Mouse (Mus musculus) v-Abl transformed pro-B cells (cell line): ENCODE data around the gene Phactr4.

Experiments used
- in situ Hi-C, 2 experiments: fragments of 400-800 bp; cut with MboI; formaldehyde crosslinking; loops; one replicate each; pipeline ENCODE4 v1.15.1; 2025; ENCODE audit not compliant: unreplicated experiment in 2 of 2

Phactr4 gene

DNA sequence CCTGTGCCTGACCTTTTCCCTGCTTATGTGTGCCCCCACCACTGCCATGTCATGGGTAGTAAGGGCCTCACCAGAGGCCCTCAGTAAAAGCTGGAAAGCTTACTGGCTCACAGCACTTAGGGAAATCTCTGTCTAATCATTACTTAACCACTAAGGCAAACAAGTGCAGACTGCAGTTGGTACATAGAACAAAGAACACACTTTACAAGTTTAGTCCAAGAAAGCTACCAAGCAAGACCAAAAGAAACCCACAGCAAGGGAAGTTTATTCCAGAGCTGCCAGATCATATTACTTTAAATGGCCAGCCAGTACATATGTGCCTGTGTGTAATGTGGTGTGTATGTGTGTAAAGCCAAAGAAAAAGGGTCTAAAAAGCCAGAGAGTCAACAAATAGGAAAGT is 6.3 kb downstream of the Phactr4 start:
- in situ Hi-C loops, result loop anchor here (10.0 to 25.0 kb wide), 3 partner anchors 141 to 1454 kb away; partner anchors contain the start of gene Taf12 (in 1 of the 2)

DNA sequence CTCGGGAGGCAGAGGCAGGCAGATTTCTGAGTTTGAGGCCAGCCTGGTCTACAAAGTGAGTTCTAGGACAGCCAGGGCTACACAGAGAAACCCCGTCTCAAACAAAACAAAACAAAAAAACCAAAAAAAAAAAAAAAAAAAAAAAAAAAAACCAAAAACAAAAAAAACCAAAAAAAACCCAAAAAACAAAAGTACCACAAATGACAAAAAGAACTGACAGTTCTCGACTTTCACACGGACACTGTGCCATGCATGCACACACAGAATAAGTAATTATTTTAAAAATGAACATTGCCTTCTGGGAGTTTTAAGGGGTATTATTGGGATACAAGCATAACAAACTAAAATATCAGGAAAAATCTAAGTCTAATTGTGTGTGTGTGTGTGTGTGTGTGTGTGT is 9.0 kb downstream of the Phactr4 start:
- in situ Hi-C loops, result loop anchor here (5.0 to 25.0 kb wide), 4 partner anchors 138 to 1451 kb away; partner anchors contain the start of gene Taf12 (in 1 of the 2)

DNA sequence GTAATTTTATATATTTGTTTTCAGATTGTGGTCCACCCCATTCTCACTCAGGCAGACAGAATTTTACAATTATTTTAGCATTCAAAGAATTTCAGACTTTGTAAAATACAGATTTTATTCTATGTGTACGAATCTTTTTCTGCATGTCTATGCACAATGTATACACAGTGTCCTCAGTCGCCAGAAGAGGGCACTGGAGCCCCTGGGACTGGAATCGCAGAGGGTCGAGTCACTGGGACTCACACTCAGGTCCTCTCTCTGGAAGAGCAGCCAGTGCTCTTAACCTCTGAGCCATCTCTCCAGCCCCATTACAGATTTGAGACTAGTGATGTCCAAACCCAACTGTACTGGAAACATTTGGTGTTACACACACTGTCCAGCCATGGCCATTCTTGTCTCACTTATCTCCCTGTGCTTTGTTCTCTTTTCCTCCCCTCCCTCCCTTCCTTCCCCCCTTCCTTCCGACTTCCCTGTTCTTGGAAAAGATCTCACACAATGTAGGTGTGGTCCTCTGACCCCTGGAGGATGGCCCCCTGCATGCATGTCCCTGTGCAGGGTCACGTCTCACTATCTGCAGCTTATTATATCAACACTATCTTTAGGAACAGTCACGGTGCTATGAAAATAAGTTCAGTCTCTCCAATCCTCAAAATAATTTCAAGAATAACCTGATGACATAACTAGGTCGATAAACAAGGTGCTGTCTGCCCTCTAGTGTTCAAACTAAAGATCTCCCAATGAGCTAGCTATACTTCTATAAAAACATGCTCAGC is 10.8 kb downstream of the Phactr4 start:
- in situ Hi-C loops, result loop anchor here (5.0 to 25.0 kb wide), 4 partner anchors 137 to 1449 kb away; partner anchors contain the start of gene Taf12 (in 1 of the 2)

DNA sequence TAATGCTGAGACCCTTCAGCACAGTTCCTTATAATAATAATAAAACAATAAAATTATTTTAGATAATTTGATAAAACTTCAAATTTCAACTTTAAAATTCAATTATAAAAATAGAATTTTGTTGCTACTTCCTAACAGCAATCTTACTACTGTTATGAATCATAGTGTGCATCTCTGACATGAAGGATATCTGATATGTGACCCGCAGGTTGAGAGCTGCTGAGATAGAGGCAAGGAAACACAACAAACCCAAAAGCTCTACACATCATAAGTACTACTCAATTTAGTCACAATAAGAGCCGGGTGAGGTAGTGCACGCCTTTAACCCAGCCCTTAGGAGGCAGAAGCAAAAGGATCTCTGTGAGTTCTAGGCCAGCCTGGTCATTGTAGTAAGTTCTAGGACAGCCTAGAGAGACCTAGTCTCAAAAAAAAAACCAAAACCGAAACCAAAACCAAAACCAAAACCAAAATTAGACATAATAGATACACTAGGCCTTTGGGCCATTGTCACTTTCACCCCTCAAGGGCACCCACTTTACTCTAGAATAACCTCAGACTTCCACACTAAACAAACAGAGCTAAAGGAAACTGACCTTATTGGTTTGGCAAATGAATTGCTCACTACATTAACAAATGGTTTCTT is 12.6 kb downstream of the Phactr4 start:
- in situ Hi-C loops, result loop anchor here (5.0 to 25.0 kb wide), 4 partner anchors 135 to 1447 kb away; partner anchors contain the start of gene Taf12 (in 1 of the 2)

DNA sequence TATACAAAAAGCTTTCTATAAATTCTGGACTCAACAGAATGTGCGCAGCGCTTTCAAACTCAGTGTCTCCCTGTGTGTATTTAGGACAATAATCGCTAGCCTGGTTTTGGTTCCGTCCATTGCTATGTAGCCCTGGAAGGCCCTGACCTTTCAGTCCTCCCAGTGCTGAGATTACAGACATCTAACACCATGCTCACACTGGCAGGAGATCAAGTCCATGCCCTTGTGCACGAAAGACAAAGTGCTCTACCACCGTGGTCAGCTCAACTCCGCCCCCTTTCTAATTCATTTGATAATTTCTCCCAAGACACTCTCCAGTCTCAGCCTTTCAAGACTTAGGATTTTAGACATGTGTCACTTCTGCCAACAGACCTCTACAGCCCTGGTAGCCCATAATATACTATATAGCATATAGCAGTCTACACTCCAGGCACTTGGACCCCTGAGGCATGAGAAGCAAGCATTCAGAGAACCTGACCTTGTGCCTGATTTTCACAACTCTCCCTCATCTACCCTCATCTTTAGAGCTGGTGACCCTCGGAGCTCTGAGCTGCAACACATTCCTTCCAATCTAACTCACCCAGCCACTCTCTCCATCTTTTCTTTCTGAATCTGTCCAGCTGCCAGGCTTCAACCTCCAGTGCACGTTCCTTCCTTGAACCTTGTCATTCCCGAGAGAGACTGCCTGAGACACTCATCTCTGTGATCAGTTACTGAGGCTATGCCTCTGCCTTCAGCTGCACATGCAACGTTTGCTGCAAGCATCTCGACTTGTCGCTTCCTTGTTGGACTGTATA is 15.7 kb downstream of the Phactr4 start:
- in situ Hi-C loops, result loop anchor here in 1 of 2 experiments (25.0 kb wide), 1 partner anchor 1444 kb away; no protein-coding TSS in a partner anchor

DNA sequence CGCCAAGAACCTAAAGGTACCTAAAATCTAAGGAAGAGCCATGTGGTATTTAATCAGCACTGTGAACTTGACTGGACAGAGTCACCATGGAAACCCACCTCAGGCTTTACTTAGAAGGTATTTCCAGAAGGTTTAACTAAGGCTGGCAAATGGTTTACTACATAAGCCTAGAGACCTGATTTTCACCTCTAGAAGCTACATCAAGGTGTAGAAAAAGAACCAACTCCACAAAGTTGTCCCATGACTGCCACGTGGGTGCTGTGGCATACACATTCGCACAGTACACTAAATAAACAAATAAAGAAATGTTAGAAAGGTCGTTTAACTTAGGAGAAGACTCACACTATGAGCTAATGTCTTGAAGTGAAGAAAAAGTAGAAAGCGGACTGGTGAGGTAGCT is 17.7 kb downstream of the Phactr4 start:
- in situ Hi-C loops, result loop anchor here in 1 of 2 experiments (25.0 kb wide), 1 partner anchor 1442 kb away; no protein-coding TSS in a partner anchor

DNA sequence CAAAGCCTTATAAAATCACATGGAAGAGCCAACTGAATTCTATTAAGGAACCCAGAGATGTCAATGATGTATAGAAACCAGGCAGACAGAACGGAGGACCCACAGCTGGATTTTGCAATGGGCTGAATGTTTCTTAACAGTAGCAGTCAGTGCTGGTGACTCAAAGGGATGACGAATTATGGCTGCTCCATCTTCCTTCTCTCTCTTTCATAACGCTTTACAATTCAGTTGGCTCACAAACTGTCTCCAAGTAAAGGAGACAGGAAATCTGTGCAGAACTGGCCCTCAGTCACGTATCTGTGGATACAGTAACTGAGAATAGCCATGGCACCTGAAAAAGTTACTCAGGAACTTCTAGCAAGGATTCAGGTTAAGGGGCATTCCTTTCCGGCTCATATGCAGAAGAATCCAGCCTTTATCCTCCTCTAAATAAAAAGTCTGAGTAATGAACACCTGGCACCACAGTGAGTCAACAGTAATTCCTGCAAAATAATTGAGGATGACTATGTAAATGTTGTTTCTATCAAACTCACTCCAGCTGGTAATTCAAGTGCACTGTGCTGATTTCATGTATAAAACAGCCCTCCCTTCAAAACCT is 19.1 kb downstream of the Phactr4 start:
- in situ Hi-C loops, result loop anchor here in 1 of 2 experiments (25.0 kb wide), 1 partner anchor 1441 kb away; no protein-coding TSS in a partner anchor

DNA sequence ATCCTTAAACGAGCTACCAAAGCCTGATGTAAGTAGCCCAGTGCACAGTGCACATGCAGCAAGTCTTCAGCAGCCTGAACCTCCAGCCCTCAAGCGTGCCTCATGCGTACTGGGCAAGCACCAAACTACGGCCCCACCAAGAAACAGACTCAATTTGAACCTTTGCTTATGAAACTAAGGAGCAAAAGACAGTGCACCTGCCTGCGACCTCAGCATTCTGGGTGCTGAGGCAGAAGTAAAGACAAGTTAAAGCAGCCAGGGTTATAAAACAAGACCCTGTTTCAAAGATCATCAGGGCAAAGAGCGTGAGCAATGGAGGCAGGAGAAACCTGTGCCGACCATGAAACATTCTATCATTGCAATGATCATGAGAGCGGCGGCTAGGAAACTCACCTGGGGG is 21.3 kb downstream of the Phactr4 start:
- in situ Hi-C loops, result loop anchor here in 1 of 2 experiments (25.0 kb wide), 1 partner anchor 1439 kb away; no protein-coding TSS in a partner anchor

DNA sequence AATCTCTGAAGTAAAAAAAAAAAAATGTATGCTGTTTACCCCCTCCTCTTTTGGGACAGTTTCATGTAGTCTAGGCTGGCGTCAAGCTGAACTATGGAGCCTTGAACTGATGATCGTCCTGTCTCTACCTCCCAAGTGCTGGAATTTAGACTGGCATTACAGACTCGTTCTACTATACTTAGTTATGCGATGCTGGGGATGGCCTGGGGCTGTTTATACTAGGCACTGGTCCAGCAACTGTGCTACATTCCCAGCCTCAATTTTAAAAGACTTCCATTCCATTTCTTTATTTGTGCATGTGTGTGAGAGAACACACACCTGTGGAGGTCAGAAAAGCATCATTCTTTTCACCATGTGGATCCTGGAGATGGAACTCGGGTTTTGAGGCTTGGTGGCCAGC is 23.4 kb downstream of the Phactr4 start:
- in situ Hi-C loops, result no loop called here

DNA sequence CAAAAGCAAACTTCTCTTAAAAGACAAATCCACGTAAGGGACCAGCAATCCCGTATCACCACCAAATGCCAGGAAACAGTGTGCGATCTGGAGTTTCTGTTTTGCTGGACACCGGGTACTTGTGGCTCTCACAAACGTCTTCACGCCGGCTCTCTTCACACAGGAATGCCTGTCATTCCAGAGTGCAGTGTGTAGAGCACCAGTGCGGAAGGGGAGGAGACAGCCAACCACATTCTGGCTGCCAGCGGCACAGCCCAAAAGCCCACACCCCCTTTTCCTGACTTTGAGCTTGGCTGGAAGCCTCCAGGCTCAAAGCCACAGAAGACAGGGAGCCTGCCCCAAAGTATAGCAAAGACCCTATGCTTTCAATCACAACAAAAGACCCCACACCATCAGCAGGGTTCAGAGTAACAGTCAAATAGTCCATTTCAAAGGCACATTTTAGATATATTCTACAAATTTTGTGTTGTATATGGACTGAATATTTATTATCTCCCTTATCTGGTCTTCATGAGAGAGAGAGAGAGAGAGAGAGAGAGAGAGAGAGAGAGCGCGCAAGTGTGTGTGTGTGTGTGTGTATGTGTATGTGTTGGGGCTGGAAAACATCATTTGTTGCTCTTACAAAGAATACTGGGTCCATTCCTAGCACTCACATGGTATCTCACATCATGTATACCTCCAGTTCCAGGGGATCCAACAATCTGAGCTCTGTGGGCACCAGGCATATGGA is 24.1 kb downstream of the Phactr4 start:
- in situ Hi-C loops, result no loop called here

DNA sequence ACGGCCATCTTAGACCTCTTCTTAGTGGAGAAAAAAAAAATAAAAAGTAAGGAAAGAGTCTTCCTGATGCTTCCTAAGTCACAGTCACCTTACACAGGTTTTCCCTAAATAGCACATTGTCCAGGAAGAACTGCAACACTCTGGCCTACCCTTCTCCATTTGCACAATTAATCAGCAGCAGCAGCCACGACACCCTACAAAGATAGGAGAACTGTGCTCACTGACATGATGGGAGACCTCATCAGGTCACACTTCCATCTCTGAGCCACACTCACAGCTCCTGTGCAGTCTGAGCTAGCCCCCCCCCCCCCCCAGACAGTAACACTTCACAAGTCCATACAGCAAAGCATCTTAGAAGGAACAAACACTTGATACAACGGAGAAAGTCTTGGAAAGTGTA is 25.2 kb downstream of the Phactr4 start:
- in situ Hi-C loops, result no loop called here

DNA sequence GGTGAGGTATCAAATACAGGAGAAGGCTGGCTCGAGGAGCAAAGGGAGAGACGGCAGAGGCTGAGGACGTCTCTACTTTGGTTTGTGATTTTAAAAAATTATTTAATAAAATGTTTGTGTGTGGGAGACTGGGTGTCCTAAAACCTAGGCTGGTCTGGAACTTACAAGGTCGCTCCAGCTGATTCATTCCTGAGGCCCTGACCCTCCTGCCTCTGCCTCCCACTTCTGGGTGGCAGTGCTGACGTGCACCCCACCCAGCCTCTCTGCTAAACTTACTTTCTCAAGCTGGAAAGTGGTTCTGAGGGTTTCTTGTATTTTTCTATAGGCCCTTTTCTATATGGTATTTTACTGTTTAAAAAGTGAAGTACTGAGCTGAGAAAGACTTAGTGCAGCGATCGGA is 26.0 kb downstream of the Phactr4 start:
- in situ Hi-C loops, result no loop called here

DNA sequence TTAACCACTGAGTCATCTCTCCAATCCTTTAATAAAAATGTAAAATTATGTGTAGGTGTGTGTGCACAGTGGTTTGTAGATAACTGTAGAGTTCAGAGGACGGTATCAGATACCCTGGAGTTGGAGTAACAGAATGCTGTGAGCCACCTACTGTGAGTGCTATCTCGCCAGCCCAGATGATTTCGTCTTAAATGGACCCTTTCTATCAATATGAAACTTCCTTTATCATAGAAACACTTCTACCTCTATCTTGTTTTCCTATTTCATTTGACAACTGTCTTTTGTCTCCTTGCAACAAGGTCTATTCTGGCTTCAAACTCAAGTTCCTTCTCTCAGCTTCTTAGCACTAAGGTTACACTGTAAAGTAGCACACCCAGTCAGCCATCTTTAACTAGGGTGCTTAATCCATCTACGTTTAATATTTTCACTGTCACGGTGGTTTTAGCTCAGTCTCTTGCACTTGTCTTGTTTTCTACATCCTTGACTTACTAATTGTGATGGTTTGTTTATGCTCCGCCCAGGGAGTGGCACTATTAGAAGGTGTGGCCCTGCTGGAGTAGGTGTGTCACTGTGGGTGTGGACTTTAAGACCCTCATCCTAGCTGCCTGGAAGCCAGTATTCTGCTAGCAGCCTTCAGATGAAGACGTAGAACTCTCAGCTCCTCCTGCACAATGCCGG is 31.1 kb downstream of the Phactr4 start:
- in situ Hi-C loops, result no loop called here

DNA sequence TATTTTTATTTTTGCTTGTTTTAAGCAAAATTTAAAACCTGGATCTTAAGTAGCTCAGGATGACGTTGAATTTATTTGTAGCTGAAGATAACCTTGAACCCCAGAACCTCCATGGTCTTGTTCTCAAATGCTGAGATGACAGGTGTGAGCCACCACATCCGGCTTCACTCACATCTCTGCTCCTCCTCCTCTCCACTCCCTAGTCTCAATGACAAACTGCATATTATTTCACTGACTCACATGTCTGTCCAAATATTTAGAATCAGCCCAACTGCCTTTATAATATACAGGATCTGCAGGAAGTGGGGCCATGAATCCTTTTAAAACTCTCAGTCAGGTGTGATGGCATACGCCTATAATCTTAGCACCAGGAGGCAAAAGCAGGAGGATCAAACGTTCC is 33.0 kb downstream of the Phactr4 start:
- in situ Hi-C loops, result no loop called here

DNA sequence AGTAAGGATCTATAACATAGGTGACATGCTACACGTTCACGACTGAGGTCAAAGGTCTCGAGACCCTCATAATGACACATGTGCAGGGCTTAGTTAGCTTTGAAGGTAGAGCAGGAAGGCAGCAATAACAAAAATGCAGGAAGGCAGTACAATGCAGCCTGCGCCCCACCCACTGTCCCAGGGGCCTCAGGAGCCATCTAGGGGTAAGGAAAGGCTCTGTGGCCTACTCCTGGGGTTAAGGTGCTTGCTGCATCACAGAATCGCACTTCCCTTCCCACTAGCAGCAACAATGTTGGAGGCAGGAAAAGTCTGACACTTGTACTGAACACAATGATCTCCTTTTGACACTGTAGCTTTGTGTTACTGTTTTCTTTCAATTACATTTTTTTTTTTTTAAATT is 34.7 kb downstream of the Phactr4 start:
- in situ Hi-C loops, result no loop called here

DNA sequence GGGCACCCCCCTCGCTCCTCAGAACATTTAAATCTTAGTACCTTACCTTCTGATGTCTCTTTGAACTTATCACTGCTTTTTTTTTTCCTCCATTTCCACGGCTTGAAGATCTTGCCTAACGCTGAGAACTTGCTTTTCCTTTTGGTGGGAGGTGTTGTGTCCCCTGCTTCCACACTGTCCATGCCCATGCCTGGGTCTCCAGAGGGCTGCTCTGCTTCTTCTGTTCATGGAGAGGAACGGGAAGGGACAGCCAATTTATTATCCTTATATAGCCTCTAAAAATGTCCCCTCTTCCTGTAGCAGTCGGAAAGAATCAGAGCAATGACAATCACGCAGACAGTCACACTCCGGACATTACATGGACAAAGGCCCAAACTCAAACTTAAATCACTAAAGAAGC is 35.4 kb downstream of the Phactr4 start:
- in situ Hi-C loops, result no loop called here

DNA sequence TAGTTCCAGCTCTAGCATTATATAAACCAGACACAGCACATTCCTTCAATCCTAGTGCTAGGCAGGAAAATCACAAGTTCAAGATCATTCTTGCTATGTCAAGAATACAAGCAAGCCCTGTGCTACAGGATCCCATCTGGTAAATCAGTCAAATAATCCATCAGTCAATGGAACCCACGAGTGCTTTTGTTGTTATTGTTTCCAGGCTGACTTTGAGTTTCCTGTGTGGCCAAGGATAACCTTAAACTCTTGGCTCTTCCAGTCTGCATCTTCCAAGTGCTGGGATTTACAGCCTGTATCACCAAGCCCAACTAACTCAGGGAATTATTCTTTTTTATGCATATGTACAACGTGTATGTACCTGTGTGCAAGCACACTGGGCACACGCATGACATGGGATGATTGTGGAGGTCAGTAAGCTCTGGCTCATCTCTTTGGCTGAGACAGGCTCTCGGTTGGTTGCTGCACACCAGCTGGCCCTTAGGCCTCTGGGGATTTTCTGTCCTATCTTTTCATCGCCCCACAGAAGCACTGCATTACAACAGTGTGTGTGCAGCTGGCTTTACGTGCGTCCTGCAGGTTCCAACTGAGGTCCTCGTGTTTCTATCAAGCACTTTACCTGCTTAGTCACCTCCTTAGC is 36.4 kb downstream of the Phactr4 start:
- in situ Hi-C loops, result no loop called here

DNA sequence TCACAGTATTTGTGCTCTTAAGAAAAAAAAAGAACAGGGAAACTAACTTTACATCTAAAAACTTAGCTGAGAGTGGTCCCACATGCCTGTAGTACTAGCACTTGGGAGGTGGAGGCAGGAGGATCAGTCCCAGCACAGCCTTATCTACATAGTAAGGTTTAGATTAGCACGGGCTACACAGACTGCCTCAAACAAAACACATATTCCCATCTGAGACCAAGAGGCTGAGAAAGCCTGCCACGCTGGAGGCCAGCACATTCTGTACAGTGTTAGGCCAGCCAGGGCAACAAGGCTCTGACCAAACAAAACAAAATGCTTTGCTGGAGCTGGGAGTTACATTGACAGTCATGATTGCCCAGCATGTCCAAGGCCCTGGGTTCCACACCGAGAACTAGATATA is 38.8 kb downstream of the Phactr4 start:
- in situ Hi-C loops, result no loop called here

DNA sequence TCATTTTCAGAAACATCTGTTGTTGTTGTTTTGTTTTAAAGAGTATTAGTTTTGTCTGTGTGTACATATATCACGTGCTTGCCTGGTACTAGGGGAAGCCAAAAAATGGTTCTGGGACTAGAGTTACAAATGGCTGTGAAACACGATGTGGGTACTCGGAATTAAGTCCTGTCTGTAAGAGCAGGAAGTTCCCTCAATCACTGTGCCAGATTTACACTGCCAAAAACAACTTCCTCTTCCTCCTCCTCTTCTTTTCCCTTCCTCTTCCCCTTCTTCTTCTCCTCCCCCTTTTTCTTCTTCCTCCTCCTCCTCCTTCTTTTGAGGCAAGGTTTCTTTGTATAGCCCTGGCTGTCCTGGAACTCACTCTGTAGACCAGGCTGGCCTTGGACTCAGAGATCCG is 40.0 kb downstream of the Phactr4 start:
- in situ Hi-C loops, result no loop called here
